Mouse (Mus musculus) neural tube, embryonic 11.5 days (tissue): Measurements from ENCODE around the gene Ift122. TPM values are rescaled to one million over a fixed set of nuclear protein-coding genes. Genes with fewer than 3 reads are reported as not detected.

ENCODE experiments used
- ATAC-seq: fragments of 200-750 bp; cut with Nextera tagmentation; 2 replicates; pipeline ENCODE4 v1.8.0; 2017; ENCODE audit warnings: moderate number of reproducible peaks, mild to moderate bottlenecking, moderate TSS enrichment, moderate library complexity; ENCODE audit not compliant: insufficient read depth, low FRiP score, low TSS enrichment
- DNase-seq: peaks from one replicate; pipeline ENCODE4 v3.0.0-alpha.2; 2015; ENCODE audit warnings: low spot score
- H3K27ac ChIP-seq: fragments of 300-500 bp; sonication (generic); 2 replicates; pipeline ENCODE4 v1.5.1; 2014; ENCODE audit warnings: low read depth, mild to moderate bottlenecking, low read length
- H3K27me3 ChIP-seq: fragments of 300-500 bp; sonication (generic); 2 replicates; pipeline ENCODE4 v1.6.1; 2014; ENCODE audit warnings: mild to moderate bottlenecking, low read length, mixed read lengths; ENCODE audit not compliant: control insufficient read depth, insufficient read depth
- H3K36me3 ChIP-seq: fragments of 300-500 bp; sonication (generic); 2 replicates; pipeline ENCODE4 v1.6.1; 2014; ENCODE audit warnings: mild to moderate bottlenecking, low read length, moderate library complexity, mixed read lengths; ENCODE audit not compliant: control insufficient read depth, insufficient read depth
- H3K4me1 ChIP-seq: fragments of 300-500 bp; sonication (generic); 2 replicates; pipeline ENCODE4 v1.6.1; 2014; ENCODE audit warnings: low read length, mixed read lengths; ENCODE audit not compliant: control insufficient read depth, insufficient read depth
- H3K4me2 ChIP-seq: fragments of 300-500 bp; sonication (generic); 2 replicates; pipeline ENCODE4 v1.6.1; 2014; ENCODE audit warnings: low read depth, mild to moderate bottlenecking, moderate library complexity
- H3K4me3 ChIP-seq: fragments of 300-500 bp; sonication (generic); 2 replicates; pipeline ENCODE4 v1.5.1; 2014; ENCODE audit warnings: low read depth, low read length
- H3K9ac ChIP-seq: fragments of 300-500 bp; sonication (generic); 2 replicates; pipeline ENCODE4 v1.6.1; 2014; ENCODE audit warnings: mild to moderate bottlenecking, low read length
- H3K9me3 ChIP-seq: fragments of 300-500 bp; sonication (generic); 2 replicates; pipeline ENCODE4 v1.6.1; 2016; ENCODE audit warnings: low read length; ENCODE audit not compliant: control insufficient read depth
- WGBS: fragments of 180-500 bp; shearing (Covaris S2); extraction: QIAGEN DNeasy Blood & Tissue Kit; methylation state at CpG from one replicate; pipeline ENCODE4 v1.1.7; 2014; 5-methylcytosine and 5-hydroxymethylcytosine counted together
- polyA plus RNA-seq: library from polyadenylated mRNA; unstranded; fragments of >200 nt; fragmentation: Nextera tagmentation; extraction: Ambion mirVana; gene quantifications from 2 replicates; pipeline ENCODE4 v1.2.1, GENCODE M21; 2014

The Ift122 gene
- polyA plus RNA-seq = 24.4 and 31.6 TPM in 2 replicates

- DNase-seq = peak; percentile 100
- peaks cover 3% of the 10 kb centered on the region; the same call in 1 of the 2 replicates for H3K4me1 ChIP-seq
- peak within 1 kb of the TSS; percentile 69 for H3K9ac ChIP-seq
- H3K27me3 ChIP-seq = no peaks in the 10 kb centered on the region
- H3K4me3 ChIP-seq = peak within 1 kb of the TSS; percentile 55
- H3K4me2 ChIP-seq = peak within 1 kb of the TSS; percentile 69
- peaks cover 3% of the 10 kb centered on the region for H3K36me3 ChIP-seq
- peak; percentile 97 for ATAC-seq
- H3K27ac ChIP-seq = peak within 1 kb of the TSS; percentile 85
- no peaks in the 10 kb centered on the region for H3K9me3 ChIP-seq
- under 1% methylated on average over 50 of the region's 51 CpGs for WGBS
Observed at GRCm38 (mm10) chr6:115853091-115853813, at the start of gene Ift122, which contains the start of gene Mbd4. Gene Ift122, plus strand, starts transcription at chr6:115853470. Gene Mbd4, minus strand, starts transcription at chr6:115853371.

GRCm38 (mm10) chr6:115803541-115804382, 49.5 kb upstream of the Ift122 start:
- H3K27me3 ChIP-seq = no peaks in the 10 kb centered on the region
- peaks cover 15% of the 10 kb centered on the region for H3K4me1 ChIP-seq
- no peaks in the 10 kb centered on the region for H3K9me3 ChIP-seq
- H3K9ac ChIP-seq = no peak overlapping the region
- peak; percentile 57; the same call in 1 of the 2 replicates for ATAC-seq
- no peak overlapping the region for H3K4me3 ChIP-seq
- no peak overlapping the region for H3K27ac ChIP-seq
- no peak overlapping the region for H3K4me2 ChIP-seq
- peaks cover 28% of the 10 kb centered on the region for H3K36me3 ChIP-seq
- DNase-seq = peak; percentile 78
- 48% methylated on average over 16 of the region's 16 CpGs for WGBS

GRCm38 (mm10) chr6:115804432-115805192, 48.7 kb upstream of the Ift122 start:
- ATAC-seq = no peak
- peaks cover 15% of the 10 kb centered on the region for H3K4me1 ChIP-seq
- H3K27me3 ChIP-seq = no peaks in the 10 kb centered on the region
- H3K4me2 ChIP-seq = no peak overlapping the region
- H3K36me3 ChIP-seq = peaks cover 25% of the 10 kb centered on the region
- WGBS = 68% methylated on average over 10 of the region's 10 CpGs
- no peak for DNase-seq
- no peaks in the 10 kb centered on the region for H3K9me3 ChIP-seq
- H3K27ac ChIP-seq = no peak overlapping the region
- no peak overlapping the region for H3K9ac ChIP-seq
- H3K4me3 ChIP-seq = no peak overlapping the region

- DNase-seq = peak; percentile 11
- peak overlapping the region; percentile 85 for H3K9ac ChIP-seq
- H3K4me2 ChIP-seq = peak overlapping the region; percentile 83
- no peak for ATAC-seq
- 3% methylated on average over 15 of the region's 15 CpGs for WGBS
- peak overlapping the region; percentile 63 for H3K4me3 ChIP-seq
- peaks cover 15% of the 10 kb centered on the region for H3K4me1 ChIP-seq
- peak overlapping the region; percentile 94 for H3K27ac ChIP-seq
- H3K27me3 ChIP-seq = no peaks in the 10 kb centered on the region
- peaks cover 15% of the 10 kb centered on the region for H3K36me3 ChIP-seq
- no peaks in the 10 kb centered on the region for H3K9me3 ChIP-seq
Observed at GRCm38 (mm10) chr6:115807464-115808195, 45.6 kb upstream of the Ift122 start.

GRCm38 (mm10) chr6:115808196-115808487, 45.1 kb upstream of the Ift122 start:
- peak overlapping the region; percentile 83 for H3K4me2 ChIP-seq
- H3K9me3 ChIP-seq = no peaks in the 10 kb centered on the region
- no peak for DNase-seq
- H3K36me3 ChIP-seq = peaks cover 15% of the 10 kb centered on the region
- peak overlapping the region; percentile 94 for H3K27ac ChIP-seq
- H3K9ac ChIP-seq = peak overlapping the region; percentile 85
- no peak for ATAC-seq
- peak overlapping the region; percentile 63 for H3K4me3 ChIP-seq
- no peaks in the 10 kb centered on the region for H3K27me3 ChIP-seq
- 0% methylated on average over 22 of the region's 22 CpGs for WGBS
- peaks cover 15% of the 10 kb centered on the region for H3K4me1 ChIP-seq

GRCm38 (mm10) chr6:115808488-115809231, 44.6 kb upstream of the Ift122 start, which contains the start of gene Rpl32:
Gene Rpl32, minus strand, starts transcription at chr6:115808747.
- Histone ChIP-seq H3K9ac (peak within 1 kb of the TSS; percentile 85), H3K4me3 (peak within 1 kb of the TSS; percentile 63), H3K4me2 (peak within 1 kb of the TSS; percentile 83), H3K36me3 (peaks cover 15% of the 10 kb centered on the region), H3K27ac (peak within 1 kb of the TSS; percentile 94), H3K9me3 (no peaks in the 10 kb centered on the region), H3K4me1 (peaks cover 15% of the 10 kb centered on the region), H3K27me3 (no peaks in the 10 kb centered on the region)
- under 1% methylated on average over 47 of the region's 47 CpGs for WGBS
- DNase-seq (peak; percentile 90), ATAC-seq (peak; percentile 82)

GRCm38 (mm10) chr6:115811606-115812005, 41.7 kb upstream of the Ift122 start:
- peak; percentile 6 for DNase-seq
- no peak for ATAC-seq
- 76% methylated on average over 8 of the region's 8 CpGs for WGBS
- H3K9me3 ChIP-seq = no peaks in the 10 kb centered on the region
- H3K4me2 ChIP-seq = no peak overlapping the region
- H3K36me3 ChIP-seq = peaks cover 2% of the 10 kb centered on the region
- H3K27me3 ChIP-seq = no peaks in the 10 kb centered on the region
- H3K4me1 ChIP-seq = peaks cover 9% of the 10 kb centered on the region
- H3K27ac ChIP-seq = no peak overlapping the region
- no peak overlapping the region for H3K9ac ChIP-seq
- H3K4me3 ChIP-seq = no peak overlapping the region
